In genomic region chr4:108362321-108363261, GRCm38 (mm10) we compare ENCODE assay signal across 9 mouse cellular contexts. TPM values are rescaled to one million over a fixed set of nuclear protein-coding genes. Genes with fewer than 3 reads are reported as not detected.
A peak's percentile ranks its signal among the peaks of the same experiment; 100 is the strongest.
DNase-seq lines count a peak whose midpoint lies in the region; ATAC-seq and TF ChIP-seq lines count a peak whose summit lies in the region.
"Had no signal": no experiment of that assay in that cellular context is flagged by ENCODE, and none has a peak within 500 bp of the region (broad histone marks: within the 10 kb centered on the region; RNA-seq: fewer than 3 reads in every experiment).

No protein-coding gene starts in this region.

- H3K9ac ChIP-seq in forebrain, embryonic 11.5 days (ENCODE audit: low read length): peak overlapping the region; percentile 35
- peak overlapping the region; percentile 33 for H3K9ac ChIP-seq in midbrain, embryonic 13.5 days (replicated peaks)

- no peak overlapping the region for H3K4me3 ChIP-seq in gastrocnemius, adult 2 months
- H3K4me3 ChIP-seq in forebrain, embryonic 11.5 days (ENCODE audit: low read depth, low read length): no peak overlapping the region
- no peak overlapping the region for H3K4me3 ChIP-seq in midbrain, embryonic 13.5 days (replicated peaks)

- H3K4me2 ChIP-seq in forebrain, embryonic 11.5 days (ENCODE audit: low read depth, low read length, severe bottlenecking): peak overlapping the region; percentile 15; the same call in 1 of the 2 replicates
- H3K4me2 ChIP-seq in midbrain, embryonic 13.5 days (replicated peaks): peak overlapping the region; percentile 7

- intact Hi-C loops in gastrocnemius, adult 2 months (cut with DNase I): no loop called here

- peak; percentile 74 for ATAC-seq in forebrain, embryonic 11.5 days (replicated peaks; ENCODE audit: low FRiP score)
- peak; percentile 46 for ATAC-seq in midbrain, embryonic 13.5 days

- DNase-seq in gastrocnemius, adult 2 months: no peak
- DNase-seq in gastrocnemius, adult 18-20 months (ENCODE audit: low spot score): no peak
- DNase-seq in forebrain, embryonic 11.5 days (ENCODE audit: low spot score): peak; percentile 84
- DNase-seq in kidney, adult 9 months: peak; percentile 54
- no peak for DNase-seq in layer of hippocampus, adult 9-11 months
- no peak for DNase-seq in lung, postnatal 10 days
- DNase-seq in ovary, postnatal 36 days (ENCODE audit: low spot score): no peak

- no peaks in the 10 kb centered on the region for H3K36me3 ChIP-seq in forebrain, embryonic 11.5 days (ENCODE audit: control insufficient read depth, insufficient read depth, low read length)
- H3K36me3 ChIP-seq in midbrain, embryonic 13.5 days: no peaks in the 10 kb centered on the region

- H3K27ac ChIP-seq in gastrocnemius, adult 2 months: peak overlapping the region; percentile 75; the same call in 1 of the 2 replicates
- peak overlapping the region; percentile 92 for H3K27ac ChIP-seq in forebrain, embryonic 11.5 days (ENCODE audit: low read depth, low read length)
- peak overlapping the region; percentile 86 for H3K27ac ChIP-seq in midbrain, embryonic 13.5 days

- H3K9me3 ChIP-seq in forebrain, embryonic 11.5 days (ENCODE audit: control insufficient read depth, low read length): no peaks in the 10 kb centered on the region
- H3K9me3 ChIP-seq in midbrain, embryonic 13.5 days: no peaks in the 10 kb centered on the region

- no peak for TF ChIP-seq CTCF in gastrocnemius, adult 2 months (IDR thresholded peaks at IDR 0.05)

- WGBS in forebrain, embryonic 11.5 days: 2% methylated on average over 18 of the region's 18 CpGs
- 3% methylated on average over 18 of the region's 18 CpGs for WGBS in midbrain, embryonic 13.5 days

- H3K4me1 ChIP-seq in forebrain, embryonic 11.5 days (replicated peaks; ENCODE audit: control insufficient read depth, insufficient read depth, low read length): peaks cover 37% of the 10 kb centered on the region
- H3K4me1 ChIP-seq in midbrain, embryonic 13.5 days (replicated peaks): peaks cover 61% of the 10 kb centered on the region

- no peaks in the 10 kb centered on the region for H3K27me3 ChIP-seq in forebrain, embryonic 11.5 days (ENCODE audit: control insufficient read depth, insufficient read depth, low read length)
- H3K27me3 ChIP-seq in midbrain, embryonic 13.5 days: no peaks in the 10 kb centered on the region

RNA-seq across cellular contexts. Expression of gene Shisal2a, which starts 20.6 kb away (rescaled TPM):
- not detected for total RNA-seq in gastrocnemius, adult 2 months (2021)
- not detected for total RNA-seq in gastrocnemius, adult 18-20 months (2021)
- polyA plus RNA-seq in forebrain, embryonic 11.5 days (2014; fragmentation: Nextera tagmentation; extraction: Ambion mirVana): 1.7 and 3.0 TPM in 2 replicates
- 4.5 and 5.9 TPM in 2 replicates for polyA plus RNA-seq in midbrain, embryonic 13.5 days (2015; fragmentation: Nextera tagmentation; extraction: Ambion mirVana)
- total RNA-seq: hematopoietic stem cell, adult 5-6 weeks had no signal

RNA-seq across cellular contexts. Expression of gene Coa7, which starts 34.7 kb away (rescaled TPM):
- total RNA-seq in gastrocnemius, adult 2 months (2021): 10 to 100 TPM; 33.6 to 35.8 TPM
- 10 to 100 TPM; 29.9 to 35.5 TPM for total RNA-seq in gastrocnemius, adult 18-20 months (2021)
- polyA plus RNA-seq in forebrain, embryonic 11.5 days (2014; fragmentation: Nextera tagmentation; extraction: Ambion mirVana): 54.5 and 56.8 TPM in 2 replicates
- polyA plus RNA-seq in midbrain, embryonic 13.5 days (2015; fragmentation: Nextera tagmentation; extraction: Ambion mirVana): 49.5 and 50.5 TPM in 2 replicates

RNA-seq across cellular contexts. Expression of gene Gpx7, which starts 44.2 kb away (rescaled TPM):
- 1 to 10 TPM; 6.3 TPM for total RNA-seq in gastrocnemius, adult 2 months (2021)
- total RNA-seq in gastrocnemius, adult 18-20 months (2021): 1 to 10 TPM; 4.3 to 6.9 TPM
- 38.7 and 39.3 TPM in 2 replicates for polyA plus RNA-seq in forebrain, embryonic 11.5 days (2014; fragmentation: Nextera tagmentation; extraction: Ambion mirVana)
- polyA plus RNA-seq in midbrain, embryonic 13.5 days (2015; fragmentation: Nextera tagmentation; extraction: Ambion mirVana): 24.7 and 26.2 TPM in 2 replicates

Comparison
In these comparisons a context has a peak if more than half of its experiments do, and no peak if none do; other contexts are left out.
1. DNase-seq: peak in forebrain, embryonic 11.5 days (single experiment) and kidney, adult 9 months (single experiment); none in gastrocnemius, adult 2 months (single experiment), gastrocnemius, adult 18-20 months (single experiment), layer of hippocampus, adult 9-11 months (single experiment), lung, postnatal 10 days (single experiment) and ovary, postnatal 36 days (single experiment).
2. Peak in every context shown above with its lines, with median percentiles within 50 percentile points of each other: H3K27ac ChIP-seq.